Mouse (Mus musculus): ENCODE measurements around the gene Bcas2. TPM values are rescaled to one million over a fixed set of nuclear protein-coding genes. Genes with fewer than 3 reads are reported as not detected.
A peak's percentile ranks its signal among the peaks of the same experiment; 100 is the strongest.

The Bcas2 gene
- total RNA-seq (2022): 10 to 100 TPM; 42.4 to 55.0 (median 49.6) TPM

- peak; percentile 96 for DNase-seq (ENCODE audit: low spot score)
These were observed at the start of gene Bcas2 for GRCm38 (mm10) chr3:103171505-103172267. TSS of gene Bcas2 (plus strand) at chr3:103171655.

DNA sequence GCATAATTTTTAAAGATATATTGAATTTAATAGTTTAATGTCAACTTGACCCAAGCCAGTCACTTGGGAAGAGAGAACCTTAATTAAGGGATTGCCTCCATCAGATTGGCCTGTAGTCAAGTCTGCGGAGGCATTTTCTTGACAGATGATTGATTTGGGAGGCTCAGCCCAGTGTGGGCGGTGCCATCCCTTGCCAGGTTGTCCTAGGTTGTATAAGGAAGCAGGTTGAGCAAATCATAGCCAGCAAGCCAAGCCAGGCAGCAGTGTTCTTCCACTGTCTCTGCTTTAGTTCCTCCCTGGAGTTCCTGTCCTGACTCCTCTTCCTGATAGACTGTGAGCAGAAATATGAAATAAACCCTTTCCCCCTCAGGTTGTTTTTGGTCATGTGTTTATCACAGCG, 47.8 kb upstream of the Bcas2 start:
- DNase-seq (ENCODE audit: low spot score): no peak

DNA sequence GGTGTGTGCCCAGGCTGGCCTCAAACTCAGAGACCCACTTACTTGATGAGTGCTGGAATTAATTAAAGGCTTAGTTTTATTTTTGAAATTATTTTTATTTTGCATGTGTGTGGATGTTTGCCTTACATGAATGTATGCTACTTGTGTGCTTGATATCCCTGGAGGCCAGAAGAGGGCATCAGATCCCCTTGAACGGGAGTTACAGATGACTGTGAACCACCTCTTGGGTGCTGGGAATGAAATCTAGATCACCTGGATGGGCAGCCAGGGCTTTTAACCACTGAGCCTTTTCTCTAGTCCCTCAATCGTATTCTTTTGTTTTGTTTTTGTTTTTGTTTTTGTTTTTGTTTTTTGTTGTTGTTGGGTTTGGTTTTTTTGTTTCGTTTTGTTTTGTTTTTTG, 45.3 kb upstream of the Bcas2 start:
- DNase-seq (ENCODE audit: low spot score): no peak

- DNase-seq (ENCODE audit: low spot score): no peak
These were observed 44.3 kb upstream of the Bcas2 start for GRCm38 (mm10) chr3:103127177-103127576.

- DNase-seq (ENCODE audit: low spot score): no peak
These were observed 43.7 kb upstream of the Bcas2 start for GRCm38 (mm10) chr3:103127721-103128120.

DNA sequence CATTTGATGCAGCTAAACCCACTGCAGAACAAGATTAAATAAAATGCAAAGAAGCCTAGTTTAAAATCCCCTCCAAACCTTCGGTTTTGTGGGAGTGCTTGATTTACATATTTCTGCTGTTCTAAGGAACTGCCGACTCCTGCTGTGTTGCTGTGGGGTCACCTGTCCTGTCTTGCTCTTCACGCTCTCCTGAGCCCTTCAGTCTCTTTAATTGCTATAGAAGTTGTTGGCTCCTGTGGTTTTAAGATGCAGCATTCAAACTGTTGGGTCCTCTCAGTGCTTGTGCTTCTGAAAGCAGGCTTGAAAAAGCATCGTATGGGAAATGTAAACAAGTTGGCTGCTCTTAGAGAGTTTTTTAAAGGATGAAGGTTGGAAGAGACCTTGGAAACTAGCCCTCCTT, 43.2 kb upstream of the Bcas2 start:
- DNase-seq (ENCODE audit: low spot score): no peak

GRCm38 (mm10) chr3:103129367-103130159, 41.9 kb upstream of the Bcas2 start:
- no peak for DNase-seq (ENCODE audit: low spot score)

DNA sequence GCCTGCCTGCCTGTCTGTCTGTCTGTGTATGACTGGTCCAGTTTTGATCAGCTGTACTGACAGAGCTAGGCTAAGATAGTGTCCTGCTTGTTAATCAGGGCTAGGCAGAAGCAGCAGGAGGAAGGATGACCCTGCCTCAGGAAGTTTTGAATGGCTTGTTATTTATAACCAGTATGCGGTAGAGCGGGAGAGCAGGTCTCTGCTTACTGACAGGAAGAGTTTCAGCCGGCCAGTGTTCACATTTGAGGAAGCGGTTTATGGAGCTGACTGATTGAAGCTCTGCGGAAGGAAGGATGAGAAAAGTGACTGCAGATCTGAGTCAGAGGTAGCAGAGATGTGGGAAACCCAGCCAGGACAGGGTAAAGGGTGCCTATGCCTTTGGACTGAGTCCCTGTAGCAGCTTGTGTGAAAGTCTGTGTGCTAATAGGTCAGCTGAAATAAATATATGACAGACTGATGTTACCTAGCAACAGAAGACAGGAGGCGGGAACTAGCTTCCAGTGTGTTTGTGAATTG, 41.2 kb upstream of the Bcas2 start:
- DNase-seq (ENCODE audit: low spot score): peak; percentile 43

DNA sequence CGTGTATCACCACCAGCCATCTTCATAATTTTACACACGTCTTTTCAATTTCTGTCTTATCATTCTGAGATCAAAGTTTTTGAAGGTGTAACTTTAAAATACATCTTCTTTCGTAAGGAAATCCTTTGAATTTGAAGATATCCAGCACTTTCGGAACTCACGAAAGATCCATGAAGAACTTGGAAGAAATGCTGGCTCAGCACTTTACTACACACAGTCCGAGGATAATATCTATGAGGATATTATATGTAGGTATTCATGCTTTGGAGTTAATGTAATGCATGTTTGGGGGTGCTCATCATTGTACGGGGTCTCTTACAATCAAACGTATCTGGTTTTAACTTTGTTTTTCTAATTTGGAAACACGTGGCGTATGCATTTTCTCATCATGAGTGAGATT, 38.4 kb upstream of the Bcas2 start:
- DNase-seq (ENCODE audit: low spot score): no peak

- no peak for DNase-seq (ENCODE audit: low spot score)
These were observed 34.9 kb upstream of the Bcas2 start for GRCm38 (mm10) chr3:103136414-103137077.

GRCm38 (mm10) chr3:103139047-103139446, 32.4 kb upstream of the Bcas2 start:
- peak; percentile 64 for DNase-seq (ENCODE audit: low spot score)

GRCm38 (mm10) chr3:103140095-103140838, 31.2 kb upstream of the Bcas2 start:
- DNase-seq (ENCODE audit: low spot score): peak; percentile 58

DNA sequence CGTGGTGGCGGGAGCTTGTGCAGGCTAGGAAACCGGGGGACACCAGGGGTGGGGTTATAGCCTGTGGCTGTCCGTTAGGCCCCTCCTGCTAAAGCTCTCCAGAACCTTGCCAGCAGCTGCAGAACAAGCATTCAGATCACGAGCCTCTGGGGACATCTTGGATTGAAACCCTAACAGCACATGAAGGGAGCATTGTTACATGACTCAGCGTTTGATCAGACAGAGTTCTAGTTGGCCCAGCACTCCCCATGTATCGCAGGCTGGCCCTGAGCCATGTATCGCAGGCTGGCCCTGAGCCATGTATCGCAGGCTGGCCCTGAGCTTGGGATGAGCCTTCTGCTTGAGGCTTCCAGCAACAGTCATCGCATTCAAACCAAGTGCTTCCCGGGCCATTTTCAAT, 30.2 kb upstream of the Bcas2 start:
- no peak for DNase-seq (ENCODE audit: low spot score)

GRCm38 (mm10) chr3:103142366-103142765, 29.1 kb upstream of the Bcas2 start:
- DNase-seq (ENCODE audit: low spot score): no peak

DNA sequence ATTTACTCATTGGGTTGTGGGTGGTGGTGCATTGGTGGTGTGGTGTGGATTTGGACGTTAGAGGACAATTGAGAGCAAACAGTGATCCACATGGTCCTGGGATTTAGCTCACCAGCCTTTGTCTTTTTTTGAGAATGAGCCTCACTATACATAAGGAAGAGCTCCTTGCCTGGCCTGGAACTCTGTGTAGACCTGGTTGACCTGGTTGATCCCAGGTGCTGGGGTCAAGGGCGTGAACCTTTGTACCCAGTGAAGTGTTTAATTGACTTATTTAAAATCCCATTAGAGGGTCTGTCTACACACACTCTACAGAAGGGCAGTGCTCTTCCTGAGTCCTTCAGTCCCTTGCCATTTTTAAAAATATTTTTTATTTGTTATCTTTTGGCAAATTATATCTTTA, 26.1 kb upstream of the Bcas2 start:
- DNase-seq (ENCODE audit: low spot score): no peak

- DNase-seq (ENCODE audit: low spot score): no peak
These were observed 25.7 kb upstream of the Bcas2 start for GRCm38 (mm10) chr3:103145791-103146190.

GRCm38 (mm10) chr3:103146330-103147166, 24.9 kb upstream of the Bcas2 start:
- peak; percentile 20 for DNase-seq (ENCODE audit: low spot score)

DNA sequence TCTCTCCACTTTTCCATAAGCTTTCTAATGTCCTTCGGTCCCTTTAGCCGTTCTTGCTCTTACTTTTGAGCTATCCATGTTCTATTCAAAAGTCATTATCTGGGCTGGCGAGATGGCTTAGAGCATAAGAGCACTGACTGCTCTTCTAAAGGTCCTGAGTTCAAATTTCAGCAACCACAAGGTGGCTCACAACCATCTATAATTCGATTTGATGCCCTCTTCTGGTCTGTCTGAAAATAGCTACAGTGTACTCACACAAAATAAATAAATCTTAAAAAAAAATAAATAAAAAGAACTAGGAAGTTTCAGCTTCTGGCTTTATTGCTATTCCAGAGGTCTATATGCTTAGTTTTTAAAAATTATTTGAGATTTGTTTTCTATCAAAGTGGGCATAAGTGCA, 23.7 kb upstream of the Bcas2 start:
- DNase-seq (ENCODE audit: low spot score): no peak

DNA sequence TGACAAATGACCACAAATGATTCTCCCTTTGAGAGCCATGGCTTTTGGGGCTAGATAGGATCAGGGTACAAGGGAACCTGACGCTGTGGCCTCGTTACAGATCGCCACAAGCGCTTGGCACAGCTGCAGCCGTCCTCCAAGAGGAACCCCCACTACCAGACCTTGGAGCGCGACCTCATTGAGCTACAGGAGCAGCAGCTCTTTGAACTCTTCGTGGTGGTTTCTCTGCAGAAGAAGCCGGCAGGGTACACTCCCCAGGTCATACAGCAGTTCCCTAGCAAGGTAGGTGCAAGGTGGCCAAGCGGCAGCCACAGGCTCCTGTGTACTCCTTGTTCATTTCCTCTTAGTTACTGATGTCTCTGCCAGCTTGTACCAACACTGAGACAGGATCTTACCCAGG, 22.5 kb upstream of the Bcas2 start:
- DNase-seq (ENCODE audit: low spot score): no peak

DNA sequence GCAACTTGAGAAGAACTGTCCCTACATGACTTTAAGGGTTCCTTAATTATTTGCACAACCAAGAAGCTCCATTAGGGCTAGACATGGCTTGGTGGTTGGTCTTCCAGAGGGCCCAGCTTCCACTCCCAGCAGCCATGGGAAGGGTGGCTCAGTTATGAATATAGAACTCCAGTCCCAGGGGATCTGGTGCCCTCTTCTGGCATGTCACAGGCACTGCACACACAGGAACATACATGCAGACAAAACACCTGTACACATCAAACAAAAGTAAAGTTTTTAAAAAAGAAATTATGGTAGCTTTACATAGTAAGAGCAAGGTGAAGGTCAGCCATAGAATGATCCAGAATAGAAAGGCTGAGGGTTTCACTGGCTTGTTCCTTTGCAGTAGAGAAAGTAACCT, 17.7 kb upstream of the Bcas2 start:
- DNase-seq (ENCODE audit: low spot score): no peak

Data from heart, adult 8-10 months (tissue).